Mouse (Mus musculus) kidney, adult 2 months (tissue): ENCODE data around the gene Specc1. TPM values are rescaled to one million over a fixed set of nuclear protein-coding genes. Genes with fewer than 3 reads are reported as not detected.
A peak's percentile ranks its signal among the peaks of the same experiment; 100 is the strongest.

ENCODE experiments used
- DNase-seq: peaks from one replicate; pipeline ENCODE4 v3.0.0; 2021
- H3K27ac ChIP-seq: fragments of 200-500 bp; 2 replicates; pipeline ENCODE4 v1.5.1; 2012; ENCODE audit warnings: low read depth, low read length, control low read depth, inconsistent platforms; ENCODE audit not compliant: insufficient read depth
- H3K27me3 ChIP-seq: fragments of 200-500 bp; replicated peaks from 2 replicates; pipeline ENCODE4 v1.6.1; 2012; ENCODE audit warnings: mild to moderate bottlenecking, moderate library complexity, low read length, inconsistent platforms; ENCODE audit not compliant: control insufficient read depth, insufficient read depth
- H3K36me3 ChIP-seq: fragments of 200-500 bp; 2 replicates; pipeline ENCODE4 v1.6.1; 2012; ENCODE audit warnings: mild to moderate bottlenecking, moderate library complexity, low read length, inconsistent platforms; ENCODE audit not compliant: control insufficient read depth, insufficient read depth
- H3K4me1 ChIP-seq: fragments of 200-500 bp; 2 replicates; pipeline ENCODE4 v1.6.1; 2011; ENCODE audit warnings: low read length; ENCODE audit not compliant: control insufficient read depth, insufficient read depth
- H3K4me3 ChIP-seq: fragments of 200-500 bp; 2 replicates; pipeline ENCODE4 v1.5.1; 2011; ENCODE audit warnings: mild to moderate bottlenecking, low read depth, low read length, control low read depth; ENCODE audit not compliant: insufficient read depth
- CTCF ChIP-seq: fragments of 200-500 bp; conservative IDR thresholded peaks from 2 replicates; pipeline ENCODE4 v1.5.1; 2011; ENCODE audit warnings: low read depth, mild to moderate bottlenecking, control low read depth, low read length, moderate library complexity, mixed read lengths; ENCODE audit not compliant: insufficient read depth, insufficient read length
- POLR2A ChIP-seq: fragments of 200-500 bp; IDR thresholded peaks from one replicate; pipeline ENCODE4 v1.6.1; 2011; ENCODE audit warnings: low read depth, low read length, control low read depth
- WGBS: fragments of 180-500 bp; shearing (Covaris S2); methylation state at CpG from one replicate; pipeline ENCODE4 v1.1.7; 2018; 5-methylcytosine and 5-hydroxymethylcytosine counted together
- polyA plus RNA-seq: library from polyadenylated mRNA; depleted of rRNA; stranded (reverse); fragments of >200 nt; gene quantifications from 2 replicates; pipeline ENCODE4 v1.2.3, GENCODE M21; 2012

Gene Specc1
- polyA plus RNA-seq, 1 experiment = 9.2 TPM

GRCm38 (mm10) chr11:62131601-62132000 is 175.0 kb downstream of the Specc1 start:
- 79% methylated on average over 4 of the region's 4 CpGs for WGBS
- TF ChIP-seq CTCF (no peak), POLR2A (no peak)

GRCm38 (mm10) chr11:62134191-62134590 is 177.6 kb downstream of the Specc1 start:
- Histone ChIP-seq H3K4me1 (no peaks in the 10 kb centered on the region), H3K27me3 (no peaks in the 10 kb centered on the region), H3K27ac (no peak overlapping the region), H3K36me3 (no peaks in the 10 kb centered on the region; the same call in 1 of the 2 replicates), H3K4me3 (no peak overlapping the region)
- no peak for TF ChIP-seq POLR2A
- no peak for TF ChIP-seq CTCF
- no peak for DNase-seq
- 87% methylated on average over 2 of the region's 2 CpGs for WGBS

More at GRCm38 (mm10) chr11:62131601-62132000, 175.0 kb downstream of the Specc1 start:
- H3K4me1 ChIP-seq = no peaks in the 10 kb centered on the region
- DNase-seq = no peak
- no peak overlapping the region for H3K27ac ChIP-seq
- no peaks in the 10 kb centered on the region for H3K27me3 ChIP-seq
- no peaks in the 10 kb centered on the region; the same call in 1 of the 2 replicates for H3K36me3 ChIP-seq
- no peak overlapping the region for H3K4me3 ChIP-seq

DNA sequence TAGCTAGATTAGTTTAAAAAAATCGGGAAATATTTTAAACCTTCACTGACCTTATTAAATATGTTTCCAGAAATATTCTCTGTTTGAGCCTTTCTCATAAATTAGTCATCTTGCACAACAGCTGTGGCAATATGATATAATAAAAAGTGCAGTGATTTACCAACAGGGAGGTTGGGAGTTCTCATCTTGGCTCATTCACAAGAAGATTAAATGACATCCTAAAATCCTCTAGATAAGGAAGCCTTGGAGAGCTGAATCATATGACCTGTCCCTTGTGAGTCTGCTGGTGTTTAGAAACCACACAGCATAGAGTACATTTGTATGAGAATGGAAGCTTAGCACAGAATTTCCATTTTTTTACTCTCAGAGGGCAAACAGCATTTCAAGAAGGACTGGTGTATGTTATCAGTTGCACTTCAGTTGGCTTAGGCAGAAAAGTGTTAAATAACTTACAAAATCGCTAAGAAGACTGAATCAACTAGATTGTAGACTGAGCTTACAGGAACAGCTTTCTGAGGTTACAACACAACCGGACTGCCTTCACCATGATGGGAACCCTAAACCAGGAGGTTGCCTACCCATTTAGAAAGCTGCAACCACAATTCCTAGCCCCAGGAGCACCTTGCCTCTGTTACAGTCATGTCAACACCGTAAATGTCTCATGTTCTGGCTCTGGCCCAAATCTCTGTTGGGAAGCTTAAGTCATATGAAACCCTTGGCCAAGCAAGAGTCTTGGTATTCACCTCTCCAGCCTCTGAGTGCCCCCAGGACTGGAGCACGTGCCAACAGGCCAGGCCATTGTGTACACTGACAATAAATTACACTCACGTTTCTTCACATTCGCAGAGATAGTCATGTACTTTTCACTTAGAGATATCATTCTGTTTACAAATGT is 188.9 kb downstream of the Specc1 start:
- DNase-seq = peak; percentile 54
- peak overlapping the region; percentile 35 for H3K27ac ChIP-seq
- WGBS = 69% methylated on average over 7 of the region's 7 CpGs

GRCm38 (mm10) chr11:62146661-62147060 is 190.1 kb downstream of the Specc1 start:
- TF ChIP-seq POLR2A = no peak
- H3K4me1 ChIP-seq = peaks cover 4% of the 10 kb centered on the region; the same call in 1 of the 2 replicates
- no peak overlapping the region for H3K27ac ChIP-seq
- H3K36me3 ChIP-seq = no peaks in the 10 kb centered on the region
- no peaks in the 10 kb centered on the region for H3K27me3 ChIP-seq
- DNase-seq = no peak
- no peak overlapping the region for H3K4me3 ChIP-seq
- 57% methylated on average over 1 of the region's 1 CpGs for WGBS

More for the DNA sequence above, 188.9 kb downstream of the Specc1 start:
- Histone ChIP-seq H3K27me3 (no peaks in the 10 kb centered on the region), H3K4me3 (no peak overlapping the region), H3K4me1 (peaks cover 4% of the 10 kb centered on the region; the same call in 1 of the 2 replicates), H3K36me3 (no peaks in the 10 kb centered on the region)
- TF ChIP-seq CTCF (no peak), POLR2A (no peak)

GRCm38 (mm10) chr11:62148026-62148425 is 191.5 kb downstream of the Specc1 start:
- no peak for TF ChIP-seq POLR2A
- no peak for TF ChIP-seq CTCF

DNA sequence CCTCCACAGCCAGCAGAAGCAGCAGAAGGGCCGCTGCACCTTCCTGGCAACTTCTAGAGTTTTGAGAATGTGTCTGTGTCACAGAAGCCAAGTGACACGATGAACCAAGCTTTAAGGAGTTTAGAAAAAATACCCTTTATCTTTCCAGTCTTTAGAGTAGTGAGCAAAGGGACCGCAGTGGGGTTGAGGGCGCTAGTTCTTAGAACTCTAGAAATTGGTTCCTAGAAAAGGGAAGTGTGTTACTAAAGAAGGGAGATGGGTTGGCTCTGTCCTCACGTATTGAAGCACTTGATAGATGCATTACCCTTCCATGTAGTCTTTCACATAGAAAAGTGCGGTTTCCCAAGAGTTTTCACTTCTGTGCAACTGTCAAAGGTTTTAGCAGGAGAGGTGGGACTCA is 191.9 kb downstream of the Specc1 start:
- 91% methylated on average over 6 of the region's 6 CpGs for WGBS
- no peaks in the 10 kb centered on the region for H3K36me3 ChIP-seq
- no peak overlapping the region for H3K27ac ChIP-seq
- H3K27me3 ChIP-seq = no peaks in the 10 kb centered on the region
- TF ChIP-seq POLR2A (no peak), CTCF (no peak)
- H3K4me3 ChIP-seq = no peak overlapping the region
- no peak for DNase-seq
- peaks cover 4% of the 10 kb centered on the region; the same call in 1 of the 2 replicates for H3K4me1 ChIP-seq

More at GRCm38 (mm10) chr11:62148026-62148425, 191.5 kb downstream of the Specc1 start:
- H3K27ac ChIP-seq = no peak overlapping the region
- no peak for DNase-seq
- peaks cover 4% of the 10 kb centered on the region; the same call in 1 of the 2 replicates for H3K4me1 ChIP-seq
- no peak overlapping the region for H3K4me3 ChIP-seq
- no peaks in the 10 kb centered on the region for H3K27me3 ChIP-seq
- 88% methylated on average over 3 of the region's 3 CpGs for WGBS
- no peaks in the 10 kb centered on the region for H3K36me3 ChIP-seq

- TF ChIP-seq POLR2A (no peak), CTCF (no peak)
- no peak for DNase-seq
- H3K27ac ChIP-seq = no peak overlapping the region
- no peaks in the 10 kb centered on the region for H3K4me1 ChIP-seq
- whole genome bisulfite sequencing = 90% methylated on average over 4 of the region's 4 CpGs
- no peak overlapping the region for H3K4me3 ChIP-seq
- H3K27me3 ChIP-seq = no peaks in the 10 kb centered on the region
- H3K36me3 ChIP-seq = no peaks in the 10 kb centered on the region
Observed at GRCm38 (mm10) chr11:62153057-62153456, 196.5 kb downstream of the Specc1 start.
